Comparison of ENCODE assay signal across 9 mouse cellular contexts in the genomic region with DNA sequence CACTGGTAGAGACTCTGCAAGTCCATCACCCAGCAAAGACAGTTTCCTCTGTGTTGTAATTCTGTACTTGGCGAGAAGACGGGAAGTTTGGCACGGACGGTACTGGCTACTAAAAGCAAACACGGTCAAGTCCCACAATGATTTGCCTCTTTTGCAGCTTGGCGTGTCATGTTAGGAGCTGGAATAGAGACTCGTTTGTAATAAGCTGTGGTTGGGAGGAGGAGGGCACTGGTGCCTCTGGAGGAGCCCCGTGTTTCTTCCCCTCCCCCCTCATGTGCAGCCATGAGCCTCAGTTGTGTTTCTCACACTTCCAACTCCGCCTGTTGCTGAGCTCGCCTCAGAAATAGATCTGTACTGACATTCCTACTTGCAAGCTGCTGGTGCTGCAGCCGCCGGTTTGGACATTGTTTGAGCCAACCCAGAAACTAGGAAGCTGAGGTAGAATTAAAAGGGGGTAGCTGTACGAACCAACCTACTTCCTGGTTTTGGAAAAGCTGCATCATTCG.
DNase-seq lines count a peak whose midpoint lies in the region; ATAC-seq and TF ChIP-seq lines count a peak whose summit lies in the region.
"Had no signal": no experiment of that assay in that cellular context is flagged by ENCODE, and none has a peak within 500 bp of the region (broad histone marks: within the 10 kb centered on the region; RNA-seq: fewer than 3 reads in every experiment).

No protein-coding gene starts in this region.

- H3K4me2 ChIP-seq in hindbrain, postnatal 0 days (ENCODE audit: low read depth, low read length), result peak overlapping the region; percentile 2; the same call in 1 of the 2 replicates
- no peak overlapping the region for H3K4me2 ChIP-seq in hindbrain, embryonic 13.5 days
- H3K4me2 ChIP-seq in forebrain, embryonic 13.5 days, result no peak overlapping the region
- H3K4me2 ChIP-seq: embryonic facial prominence, embryonic 15.5 days had no signal

- no peaks in the 10 kb centered on the region for H3K9me3 ChIP-seq in hindbrain, postnatal 0 days (ENCODE audit: low read length)
- no peaks in the 10 kb centered on the region for H3K9me3 ChIP-seq in hindbrain, embryonic 13.5 days
- H3K9me3 ChIP-seq in forebrain, embryonic 13.5 days (replicated peaks), result no peaks in the 10 kb centered on the region
- H3K9me3 ChIP-seq: embryonic facial prominence, embryonic 15.5 days had no signal

- 0 out of 2 replicates have a peak, but pooled peaks cover 3% of the 10 kb centered on the region for H3K4me1 ChIP-seq in hindbrain, postnatal 0 days (ENCODE audit: insufficient read depth, low read length)
- no peaks in the 10 kb centered on the region for H3K4me1 ChIP-seq in hindbrain, embryonic 13.5 days (replicated peaks)
- no peaks in the 10 kb centered on the region for H3K4me1 ChIP-seq in forebrain, embryonic 13.5 days

- no peaks in the 10 kb centered on the region for H3K36me3 ChIP-seq in hindbrain, postnatal 0 days (ENCODE audit: insufficient read depth, low read length)
- no peaks in the 10 kb centered on the region for H3K36me3 ChIP-seq in hindbrain, embryonic 13.5 days
- H3K36me3 ChIP-seq in forebrain, embryonic 13.5 days (ENCODE audit: poor library complexity, severe bottlenecking), result no peaks in the 10 kb centered on the region
- H3K36me3 ChIP-seq: embryonic facial prominence, embryonic 15.5 days had no signal

- no peak for TF ChIP-seq CTCF in hindbrain, postnatal 0 days (IDR thresholded peaks at IDR 0.05; ENCODE audit: low read depth)

- peak; percentile 35 for DNase-seq in hindbrain, postnatal 0 days (ENCODE audit: low spot score)
- peak; percentile 48 to 53 for DNase-seq in cerebellum, postnatal 10 days
- peak; percentile 41 to 76 for DNase-seq in left cerebral cortex, adult 8-10 months (ENCODE audit: low spot score in 2 of 2)
- peak; percentile 9 for DNase-seq in naive thymus-derived CD4-positive, alpha-beta T cell, adult 2 months (ENCODE audit: low read depth)

- H3K9ac ChIP-seq in hindbrain, postnatal 0 days (replicated peaks; ENCODE audit: low read length), result no peak overlapping the region
- H3K9ac ChIP-seq in hindbrain, embryonic 13.5 days, result no peak overlapping the region
- no peak overlapping the region for H3K9ac ChIP-seq in forebrain, embryonic 13.5 days
- H3K9ac ChIP-seq: embryonic facial prominence, embryonic 15.5 days had no signal

- H3K4me3 ChIP-seq in hindbrain, postnatal 0 days (ENCODE audit: low read length), result no peak overlapping the region
- no peak overlapping the region for H3K4me3 ChIP-seq in hindbrain, embryonic 13.5 days
- H3K4me3 ChIP-seq in forebrain, embryonic 13.5 days, result no peak overlapping the region
- H3K4me3 ChIP-seq: embryonic facial prominence, embryonic 15.5 days had no signal

- ATAC-seq in hindbrain, postnatal 0 days, result peak; percentile 70
- ATAC-seq in hindbrain, embryonic 13.5 days (ENCODE audit: low FRiP score), result no peak
- ATAC-seq in granulocyte monocyte progenitor cell, adult 5-6 weeks (replicated peaks; ENCODE audit: poor library complexity, severe bottlenecking), result peak; percentile 72
- ATAC-seq in forebrain, embryonic 13.5 days, result no peak
- ATAC-seq in monocyte, adult 5-6 weeks (replicated peaks; ENCODE audit: insufficient number of reproducible peaks, low FRiP score, low TSS enrichment, poor library complexity, severe bottlenecking), result no peak

- H3K27me3 ChIP-seq in hindbrain, postnatal 0 days (ENCODE audit: insufficient read depth, low read length), result no peaks in the 10 kb centered on the region
- H3K27me3 ChIP-seq in hindbrain, embryonic 13.5 days, result no peaks in the 10 kb centered on the region
- no peaks in the 10 kb centered on the region for H3K27me3 ChIP-seq in forebrain, embryonic 13.5 days
- H3K27me3 ChIP-seq: embryonic facial prominence, embryonic 15.5 days had no signal

- no peak overlapping the region; the same call in 1 of the 2 replicates for H3K27ac ChIP-seq in hindbrain, postnatal 0 days
- no peak overlapping the region for H3K27ac ChIP-seq in hindbrain, embryonic 13.5 days
- no peak overlapping the region for H3K27ac ChIP-seq in forebrain, embryonic 13.5 days
- H3K27ac ChIP-seq: embryonic facial prominence, embryonic 15.5 days had no signal

- WGBS in hindbrain, postnatal 0 days, result 74% methylated on average over 14 of the region's 14 CpGs
- WGBS in hindbrain, embryonic 13.5 days, result 85% methylated on average over 14 of the region's 14 CpGs
- 86% methylated on average over 14 of the region's 14 CpGs for WGBS in forebrain, embryonic 13.5 days

Comparison
In these comparisons a context has a peak if more than half of its experiments do, and no peak if none do; other contexts are left out.
1. ATAC-seq: peak in hindbrain, postnatal 0 days (single experiment) and granulocyte monocyte progenitor cell, adult 5-6 weeks (single experiment); none in hindbrain, embryonic 13.5 days (single experiment), forebrain, embryonic 13.5 days (single experiment) and monocyte, adult 5-6 weeks (single experiment).
2. Peak in every context shown above with its lines, with median percentiles within 50 percentile points of each other: DNase-seq.